Mouse (Mus musculus) megakaryocyte-erythroid progenitor cell, adult 5-6 weeks (primary cell): ENCODE data around the gene Ruvbl2. TPM values are rescaled to one million over a fixed set of nuclear protein-coding genes. Genes with fewer than 3 reads are reported as not detected.
"Not testable (repeated sequence)": the region's sequence is repeated elsewhere in the genome, so short reads cannot be mapped to it uniquely, and the experiment has no call there.

Experiments used
- ATAC-seq: replicated peaks from 2 replicates; pipeline ENCODE4 v1.8.0; 2016; ENCODE audit warnings: mild to moderate bottlenecking, inconsistent platforms; ENCODE audit not compliant: severe bottlenecking, poor library complexity, low FRiP score, low TSS enrichment
- total RNA-seq, 2 experiments: library from RNA; stranded (forward) in 1 of 2; stranded (reverse) in 1 of 2; fragments of 200-1000, 215-1000 nt in 1 of 2; fragments of >200 nt in 1 of 2; fragmentation: Nextera tagmentation in 1 of 2; gene quantifications; 2 replicates each; pipeline ENCODE4 v1.2.3; 2014 to 2017

The Ruvbl2 gene
- total RNA-seq, 2 experiments from 2014 or later: 179 to 236 TPM

GRCm38 (mm10) chr7:45406157-45407156 lies 31.4 kb downstream of the Ruvbl2 start:
- no peak for ATAC-seq

DNA sequence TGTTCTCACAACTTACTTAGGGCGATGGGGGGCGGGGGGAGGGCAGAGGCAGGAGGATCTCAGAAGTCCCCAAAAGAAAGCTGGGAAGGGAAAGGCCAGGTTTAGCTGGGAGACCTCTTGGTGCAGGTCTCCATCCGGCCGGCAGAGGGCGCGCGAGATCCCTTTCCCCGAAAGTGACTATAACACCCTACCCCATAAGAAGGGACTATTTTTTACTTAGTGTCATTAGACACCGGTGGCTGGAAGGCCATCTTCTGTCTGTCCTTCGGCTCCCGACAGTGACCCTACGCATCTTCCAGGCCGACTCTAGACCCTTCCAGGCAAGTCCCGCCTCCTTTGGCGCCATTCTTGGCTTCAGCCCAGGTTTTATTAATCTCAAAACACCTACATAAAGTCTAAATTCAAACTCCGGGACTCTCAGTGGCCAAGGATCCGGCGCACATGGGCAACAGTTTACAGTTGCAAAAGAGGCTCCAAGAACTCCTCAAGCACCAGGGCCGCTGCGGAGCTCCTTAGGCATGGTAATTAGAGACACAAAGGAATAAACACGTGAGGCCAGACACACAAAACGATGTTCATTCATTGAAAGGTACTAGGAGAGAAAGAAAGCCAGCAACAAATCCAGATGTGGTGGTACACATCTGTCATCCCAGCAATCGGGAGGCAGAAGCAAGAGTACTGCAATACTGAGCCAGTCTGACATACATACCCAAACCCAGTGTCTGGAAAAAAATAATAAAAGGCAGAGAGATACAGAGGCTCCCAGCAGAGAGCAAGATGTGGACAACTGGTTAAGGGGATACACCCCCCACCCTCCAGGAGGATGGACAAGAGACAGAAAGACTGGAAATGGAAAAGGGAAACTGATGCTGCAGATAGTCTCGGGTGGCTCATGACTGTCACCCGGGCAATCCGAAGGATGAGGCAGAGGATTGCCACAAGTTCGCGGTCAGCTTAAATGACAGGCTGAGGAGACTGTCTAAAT lies 32.5 kb downstream of the Ruvbl2 start, which contains the start of gene Kcna7:
Gene Kcna7 (plus strand): TSS at position 563 of the 985 bp plus-strand sequence.
- ATAC-seq: peak; percentile 60

DNA sequence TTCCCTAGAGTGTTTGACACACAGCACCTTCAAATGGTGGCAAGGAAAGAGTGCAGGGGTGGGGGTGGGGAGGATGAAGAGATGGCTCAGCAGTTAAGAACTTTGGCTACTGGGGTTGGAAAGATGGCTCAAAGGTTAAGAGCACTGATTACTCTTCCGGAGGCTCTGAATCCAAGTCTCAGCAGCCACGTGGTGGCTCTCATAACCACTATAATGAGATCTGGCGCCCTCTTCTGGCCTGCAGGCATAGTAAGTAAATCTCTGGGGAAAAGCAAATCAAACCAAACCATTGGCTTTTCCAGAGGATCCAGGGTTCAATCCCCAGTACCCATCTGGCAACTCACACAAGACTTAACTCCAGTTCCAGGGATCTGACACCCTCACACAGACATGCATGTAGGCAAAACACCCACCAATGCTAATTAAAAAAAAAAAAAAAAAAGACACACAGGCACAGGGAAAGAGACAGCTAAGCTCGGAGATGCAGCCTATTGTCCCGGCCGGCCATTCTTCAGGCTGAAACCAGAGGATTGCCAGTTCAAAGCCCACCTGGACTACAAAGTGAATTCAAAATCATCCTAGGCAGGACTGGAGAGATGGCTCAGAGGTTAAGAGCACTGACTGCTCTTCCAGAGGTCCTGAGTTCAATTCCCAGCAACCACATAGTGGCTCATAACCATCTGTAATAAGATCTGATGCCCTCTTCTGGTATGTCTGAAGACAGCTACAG lies 34.2 kb downstream of the Ruvbl2 start:
- peak; percentile 53; the same call in 1 of the 2 replicates for ATAC-seq

- no peak for ATAC-seq
Observed at GRCm38 (mm10) chr7:45401521-45402085, 36.3 kb downstream of the Ruvbl2 start.

DNA sequence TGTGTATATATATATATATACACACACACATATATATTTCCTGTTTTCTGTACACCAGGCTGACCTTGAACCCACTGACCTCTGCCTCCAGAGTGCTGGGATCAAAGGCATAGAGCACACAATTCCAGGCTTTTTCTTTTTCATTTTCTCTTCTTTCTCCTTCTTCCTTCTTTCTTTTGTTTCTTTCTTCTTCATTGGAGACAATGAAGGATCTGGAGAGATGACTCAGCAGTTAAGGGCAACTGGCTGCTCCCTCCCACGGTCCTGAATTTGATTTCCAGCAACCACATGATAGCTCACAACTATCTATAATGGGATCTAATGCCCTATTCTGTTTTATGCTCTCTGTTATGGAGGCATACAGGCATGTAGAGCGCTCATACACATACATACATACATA lies 41.1 kb downstream of the Ruvbl2 start:
- no peak for ATAC-seq

DNA sequence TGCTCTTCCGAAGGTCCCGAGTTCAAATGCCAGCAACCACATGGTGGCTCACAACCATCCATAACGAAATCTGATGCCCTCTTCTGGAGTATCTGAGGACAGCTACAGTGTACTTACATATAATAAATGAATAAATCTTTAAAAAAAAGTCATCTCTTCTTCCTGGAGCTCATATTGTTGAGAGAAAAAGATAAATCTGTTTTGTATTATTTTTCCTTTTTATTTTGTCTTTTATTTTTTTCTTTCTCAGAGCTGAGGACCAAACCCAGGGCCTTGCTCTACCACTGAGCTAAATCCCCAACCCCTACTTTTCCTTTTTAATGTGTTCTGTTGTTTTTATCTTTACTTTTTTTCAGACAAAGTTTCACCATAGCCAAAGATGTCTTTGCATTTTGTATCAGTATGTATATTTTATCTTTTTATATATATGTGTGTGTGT lies 41.5 kb downstream of the Ruvbl2 start:
- ATAC-seq: not testable (repeated sequence)

DNA sequence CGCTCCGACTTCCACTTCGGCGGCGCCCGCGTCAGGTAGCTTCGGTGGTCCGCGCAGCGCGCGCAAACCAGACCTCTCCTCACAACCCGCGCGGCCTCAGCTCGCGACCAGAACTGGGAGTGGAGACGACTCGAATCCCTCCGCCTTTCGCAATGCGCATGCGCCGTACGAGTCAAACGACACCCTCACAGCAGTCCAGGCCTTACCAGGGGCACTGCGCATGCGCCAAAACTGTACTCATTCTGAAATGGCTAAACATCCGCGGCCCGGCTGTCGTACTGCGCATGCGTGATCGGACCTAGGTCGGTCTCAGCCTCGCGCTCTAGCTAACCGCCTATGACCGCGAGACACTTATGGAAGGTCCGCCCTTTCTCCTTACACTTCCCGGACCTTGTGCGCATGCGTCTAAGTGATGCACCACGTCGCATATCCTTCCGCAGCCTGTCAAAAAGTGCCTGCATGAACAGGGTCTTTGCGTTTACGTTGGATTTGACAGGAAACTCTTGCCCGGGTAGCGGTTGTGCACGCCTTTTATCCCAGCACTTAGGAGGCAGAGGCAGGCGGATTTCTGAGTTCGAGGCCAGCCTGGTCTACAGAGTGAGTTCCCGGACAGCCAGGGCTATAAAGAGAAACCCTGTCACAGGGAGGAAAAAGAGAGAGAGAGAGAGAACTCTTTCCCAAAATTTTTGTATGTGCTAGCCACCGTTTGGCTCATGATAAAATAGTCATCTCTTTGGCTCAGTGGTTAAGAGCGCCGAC lies 42.1 kb downstream of the Ruvbl2 start, which contains the start of gene Snrnp70:
Gene Snrnp70 (minus strand): TSS at position 165 of the 759 bp plus-strand sequence.
- ATAC-seq: peak; percentile 95

- peak; percentile 71 for ATAC-seq
Observed at GRCm38 (mm10) chr7:45395129-45395541, 42.8 kb downstream of the Ruvbl2 start.

DNA sequence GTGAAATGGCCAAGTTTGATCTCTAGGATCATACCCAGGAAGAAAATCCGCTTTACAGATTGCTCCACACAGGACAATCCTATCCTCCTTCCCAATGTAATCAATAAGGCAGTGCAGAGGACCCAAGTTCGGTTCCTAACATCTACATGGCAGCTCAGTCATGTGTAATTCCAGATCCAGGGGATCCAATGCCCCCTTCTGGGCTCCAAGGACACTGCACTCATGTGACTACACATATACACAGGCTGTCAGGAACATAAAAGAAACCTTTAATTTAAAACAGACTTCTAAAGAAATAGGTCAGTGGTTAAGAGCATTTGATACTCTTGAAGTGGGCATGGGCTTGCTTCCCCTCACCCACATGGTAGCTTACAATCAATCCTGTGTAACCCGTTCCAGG lies 51.8 kb downstream of the Ruvbl2 start:
- ATAC-seq: no peak

DNA sequence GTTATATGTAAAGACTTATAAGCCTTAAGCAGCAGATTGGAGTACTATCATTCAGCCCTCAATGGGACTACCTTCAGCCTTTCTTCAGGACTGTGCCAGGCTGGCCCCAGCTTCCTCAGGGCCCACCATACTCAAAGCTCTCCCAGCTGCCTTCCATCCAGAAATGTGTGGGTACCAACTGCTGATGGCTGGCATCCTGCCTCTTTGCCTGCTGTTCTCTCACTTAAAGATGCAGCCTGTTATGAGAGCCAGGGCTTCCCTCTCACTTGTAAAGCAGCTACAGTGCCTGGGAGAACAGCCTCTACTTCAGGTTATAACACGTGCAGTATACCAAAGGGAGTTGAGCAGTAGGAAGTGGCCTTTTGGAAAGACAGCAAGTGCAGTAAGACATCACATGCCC lies 61.8 kb downstream of the Ruvbl2 start:
- no peak for ATAC-seq

- ATAC-seq: no peak
Observed at GRCm38 (mm10) chr7:45374620-45375019, 63.3 kb downstream of the Ruvbl2 start.

DNA sequence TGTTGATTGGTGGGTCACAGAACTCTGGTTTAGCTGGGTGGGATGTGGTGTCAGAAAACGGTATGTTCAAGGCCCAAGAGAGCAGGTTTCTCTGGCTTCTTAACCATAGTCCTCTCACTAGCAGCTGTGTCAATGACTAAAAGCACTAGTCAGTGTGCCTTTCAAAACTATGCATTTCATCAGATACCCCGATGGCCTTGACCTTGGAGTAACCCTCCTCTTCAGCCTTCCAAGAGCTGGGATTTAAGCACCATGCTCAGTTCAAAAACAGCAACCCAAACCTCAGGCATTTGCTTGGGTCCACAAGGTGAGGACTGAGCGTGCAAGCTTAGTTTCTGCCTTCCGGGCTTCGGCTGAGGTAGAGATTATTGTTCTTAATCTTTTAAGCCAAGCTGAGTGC lies 65.5 kb downstream of the Ruvbl2 start:
- ATAC-seq: no peak

Other genes starting within 250 kb of the Ruvbl2 start
Only the 30 nearest of the 32 such genes appear.
- 32.2 and 40.5 TPM in 2 replicates for gene Dkkl1, start 225.9 kb downstream of the Ruvbl2 start, total RNA-seq (2014; fragmentation: Nextera tagmentation)
- gene Dkkl1, start 225.9 kb downstream of the Ruvbl2 start, total RNA-seq (2017): 16.4 and 32.1 TPM in 2 replicates
- not detected in 2 replicates for gene Tead2, start 222.3 kb downstream of the Ruvbl2 start, total RNA-seq (2014; fragmentation: Nextera tagmentation)
- gene Tead2, start 222.3 kb downstream of the Ruvbl2 start, total RNA-seq (2017): not detected in 2 replicates
- gene Cd37, start 199.0 kb downstream of the Ruvbl2 start, total RNA-seq (2014; fragmentation: Nextera tagmentation): 83.5 and 91.4 TPM in 2 replicates
- gene Cd37, start 199.0 kb downstream of the Ruvbl2 start, total RNA-seq (2017): 27.2 and 28.4 TPM in 2 replicates
- not detected in 2 replicates for gene Slc6a16, start 197.0 kb downstream of the Ruvbl2 start, total RNA-seq (2014; fragmentation: Nextera tagmentation)
- gene Slc6a16, start 197.0 kb downstream of the Ruvbl2 start, total RNA-seq (2017): not detected in 2 replicates
- gene Slc6a21, start 160.6 kb downstream of the Ruvbl2 start, total RNA-seq (2014; fragmentation: Nextera tagmentation): not detected in 2 replicates
- not detected in 2 replicates for gene Slc6a21, start 160.6 kb downstream of the Ruvbl2 start, total RNA-seq (2017)
- 0.22 and 0.54 TPM in 2 replicates for gene Trpm4, start 104.3 kb downstream of the Ruvbl2 start, total RNA-seq (2014; fragmentation: Nextera tagmentation)
- 0.11 TPM in 1 of 2 replicates, not detected in the other for gene Trpm4, start 104.3 kb downstream of the Ruvbl2 start, total RNA-seq (2017)
- gene Hrc, start 102.8 kb downstream of the Ruvbl2 start, total RNA-seq (2014; fragmentation: Nextera tagmentation): not detected in 2 replicates
- not detected in 2 replicates for gene Hrc, start 102.8 kb downstream of the Ruvbl2 start, total RNA-seq (2017)
- gene Ppfia3, start 71.1 kb downstream of the Ruvbl2 start, total RNA-seq (2014; fragmentation: Nextera tagmentation): 0.42 TPM in 1 of 2 replicates, not detected in the other
- gene Ppfia3, start 71.1 kb downstream of the Ruvbl2 start, total RNA-seq (2017): 0.80 TPM in 1 of 2 replicates, not detected in the other
- gene Lin7b, start 67.5 kb downstream of the Ruvbl2 start, total RNA-seq (2014; fragmentation: Nextera tagmentation): 2.4 and 2.6 TPM in 2 replicates
- not detected in 2 replicates for gene Lin7b, start 67.5 kb downstream of the Ruvbl2 start, total RNA-seq (2017)
- gene Snrnp70, start 42.4 kb downstream of the Ruvbl2 start, total RNA-seq (2014; fragmentation: Nextera tagmentation): 350 and 415 TPM in 2 replicates
- gene Snrnp70, start 42.4 kb downstream of the Ruvbl2 start, total RNA-seq (2017): 478 and 585 TPM in 2 replicates
- not detected in 2 replicates for gene Kcna7, start 32.4 kb downstream of the Ruvbl2 start, total RNA-seq (2014; fragmentation: Nextera tagmentation)
- gene Kcna7, start 32.4 kb downstream of the Ruvbl2 start, total RNA-seq (2017): not detected in 2 replicates
- gene Ntf5, start 24.4 kb downstream of the Ruvbl2 start, total RNA-seq (2014; fragmentation: Nextera tagmentation): not detected in 2 replicates
- not detected in 2 replicates for gene Ntf5, start 24.4 kb downstream of the Ruvbl2 start, total RNA-seq (2017)
- gene Lhb, start 17.3 kb downstream of the Ruvbl2 start, total RNA-seq (2014; fragmentation: Nextera tagmentation): not detected in 2 replicates
- gene Lhb, start 17.3 kb downstream of the Ruvbl2 start, total RNA-seq (2017): not detected in 2 replicates
- gene Gys1, start 3.3 kb downstream of the Ruvbl2 start, total RNA-seq (2014; fragmentation: Nextera tagmentation): 5.9 and 6.2 TPM in 2 replicates
- 3.4 and 4.6 TPM in 2 replicates for gene Gys1, start 3.3 kb downstream of the Ruvbl2 start, total RNA-seq (2017)
- 1,148 and 1,512 TPM in 2 replicates for gene Ftl1, start 21.8 kb upstream of the Ruvbl2 start, total RNA-seq (2014; fragmentation: Nextera tagmentation)
- gene Ftl1, start 21.8 kb upstream of the Ruvbl2 start, total RNA-seq (2017): 490 and 578 TPM in 2 replicates
- gene Bax, start 28.8 kb upstream of the Ruvbl2 start, total RNA-seq (2014; fragmentation: Nextera tagmentation): 60.7 and 75.9 TPM in 2 replicates
- gene Bax, start 28.8 kb upstream of the Ruvbl2 start, total RNA-seq (2017): 38.8 and 40.8 TPM in 2 replicates
- 0.42 TPM in 1 of 2 replicates, not detected in the other for gene Tulp2, start 43.8 kb upstream of the Ruvbl2 start, total RNA-seq (2014; fragmentation: Nextera tagmentation)
- 0.19 TPM in 1 of 2 replicates, not detected in the other for gene Tulp2, start 43.8 kb upstream of the Ruvbl2 start, total RNA-seq (2017)
- not detected in 2 replicates for gene Gm45808, start 48.7 kb upstream of the Ruvbl2 start, total RNA-seq (2014; fragmentation: Nextera tagmentation)
- not detected in 2 replicates for gene Gm45808, start 48.7 kb upstream of the Ruvbl2 start, total RNA-seq (2017)
- 1.9 and 2.5 TPM in 2 replicates for gene Dhdh, start 50.7 kb upstream of the Ruvbl2 start, total RNA-seq (2014; fragmentation: Nextera tagmentation)
- 1.8 and 3.5 TPM in 2 replicates for gene Dhdh, start 50.7 kb upstream of the Ruvbl2 start, total RNA-seq (2017)
- gene Nucb1, start 72.3 kb upstream of the Ruvbl2 start, total RNA-seq (2014; fragmentation: Nextera tagmentation): 100 and 140 TPM in 2 replicates
- gene Nucb1, start 72.3 kb upstream of the Ruvbl2 start, total RNA-seq (2017): 285 and 323 TPM in 2 replicates
- 35.5 and 79.3 TPM in 2 replicates for gene Ppp1r15a, start 88.2 kb upstream of the Ruvbl2 start, total RNA-seq (2014; fragmentation: Nextera tagmentation)
- 161 and 186 TPM in 2 replicates for gene Ppp1r15a, start 88.2 kb upstream of the Ruvbl2 start, total RNA-seq (2017)
- 0.27 TPM in 1 of 2 replicates, not detected in the other for gene Plekha4, start 88.2 kb upstream of the Ruvbl2 start, total RNA-seq (2014; fragmentation: Nextera tagmentation)
- gene Plekha4, start 88.2 kb upstream of the Ruvbl2 start, total RNA-seq (2017): not detected in 2 replicates
- not detected in 2 replicates for gene Hsd17b14, start 116.8 kb upstream of the Ruvbl2 start, total RNA-seq (2014; fragmentation: Nextera tagmentation)
- not detected in 2 replicates for gene Hsd17b14, start 116.8 kb upstream of the Ruvbl2 start, total RNA-seq (2017)
- gene Bcat2, start 132.1 kb upstream of the Ruvbl2 start, total RNA-seq (2014; fragmentation: Nextera tagmentation): 81.0 and 92.5 TPM in 2 replicates
- 23.3 and 50.0 TPM in 2 replicates for gene Bcat2, start 132.1 kb upstream of the Ruvbl2 start, total RNA-seq (2017)
- not detected in 2 replicates for gene Fgf21, start 177.4 kb upstream of the Ruvbl2 start, total RNA-seq (2014; fragmentation: Nextera tagmentation)
- gene Fgf21, start 177.4 kb upstream of the Ruvbl2 start, total RNA-seq (2017): not detected in 2 replicates
- not detected in 2 replicates for gene Fut1, start 179.2 kb upstream of the Ruvbl2 start, total RNA-seq (2014; fragmentation: Nextera tagmentation)
- gene Fut1, start 179.2 kb upstream of the Ruvbl2 start, total RNA-seq (2017): not detected in 2 replicates
- gene Izumo1, start 183.7 kb upstream of the Ruvbl2 start, total RNA-seq (2014; fragmentation: Nextera tagmentation): not detected in 2 replicates
- gene Izumo1, start 183.7 kb upstream of the Ruvbl2 start, total RNA-seq (2017): not detected in 2 replicates
- not detected in 2 replicates for gene Rasip1, start 189.4 kb upstream of the Ruvbl2 start, total RNA-seq (2014; fragmentation: Nextera tagmentation)
- gene Rasip1, start 189.4 kb upstream of the Ruvbl2 start, total RNA-seq (2017): not detected in 2 replicates
- not detected in 2 replicates for gene Mamstr, start 201.9 kb upstream of the Ruvbl2 start, total RNA-seq (2014; fragmentation: Nextera tagmentation)
- gene Mamstr, start 201.9 kb upstream of the Ruvbl2 start, total RNA-seq (2017): not detected in 2 replicates
- not detected in 2 replicates for gene Fut2, start 228.3 kb upstream of the Ruvbl2 start, total RNA-seq (2014; fragmentation: Nextera tagmentation)
- gene Fut2, start 228.3 kb upstream of the Ruvbl2 start, total RNA-seq (2017): not detected in 2 replicates